Mouse (Mus musculus) kidney, embryonic 15.5 days (tissue): ENCODE data around the gene Tspan5. TPM values are rescaled to one million over a fixed set of nuclear protein-coding genes. Genes with fewer than 3 reads are reported as not detected.

Source experiments
- ATAC-seq: fragments of 200-750 bp; cut with Nextera tagmentation; replicated peaks from 2 replicates; pipeline ENCODE4 v1.8.0; 2017; ENCODE audit warnings: moderate TSS enrichment; ENCODE audit not compliant: low FRiP score
- H3K27ac ChIP-seq: fragments of 300-500 bp; sonication (generic); 2 replicates; pipeline ENCODE4 v1.5.1; 2015; ENCODE audit warnings: mild to moderate bottlenecking, inconsistent platforms
- H3K27me3 ChIP-seq: fragments of 300-500 bp; sonication (generic); 2 replicates; pipeline ENCODE4 v1.6.1; 2015; ENCODE audit warnings: inconsistent platforms
- H3K36me3 ChIP-seq: fragments of 300-500 bp; sonication (generic); 2 replicates; pipeline ENCODE4 v1.6.1; 2015; ENCODE audit warnings: inconsistent platforms
- H3K4me1 ChIP-seq: fragments of 300-500 bp; sonication (generic); 2 replicates; pipeline ENCODE4 v1.6.1; 2015; ENCODE audit warnings: inconsistent platforms
- H3K4me2 ChIP-seq: fragments of 300-500 bp; sonication (generic); 2 replicates; pipeline ENCODE4 v1.6.1; 2015; ENCODE audit warnings: moderate library complexity, mild to moderate bottlenecking, inconsistent platforms
- H3K4me3 ChIP-seq: fragments of 300-500 bp; sonication (generic); replicated peaks from 2 replicates; pipeline ENCODE4 v1.5.1; 2015; ENCODE audit warnings: mild to moderate bottlenecking, inconsistent platforms
- H3K9ac ChIP-seq: fragments of 300-500 bp; sonication (generic); 2 replicates; pipeline ENCODE4 v1.6.1; 2015; ENCODE audit warnings: mild to moderate bottlenecking, inconsistent platforms
- H3K9me3 ChIP-seq: fragments of 300-500 bp; sonication (generic); replicated peaks from 2 replicates; pipeline ENCODE4 v1.6.1; 2016; ENCODE audit warnings: inconsistent platforms
- WGBS: fragments of 180-500 bp; shearing (Covaris S2); methylation state at CpG from one replicate; pipeline ENCODE4 v1.1.7; 2015; ENCODE audit warnings: mixed read lengths; 5-methylcytosine and 5-hydroxymethylcytosine counted together
- polyA plus RNA-seq: library from polyadenylated mRNA; unstranded; fragments of >200 nt; fragmentation: Nextera tagmentation; extraction: Ambion mirVana; gene quantifications from 2 replicates; pipeline ENCODE4 v1.2.1, GENCODE M21; 2015

Gene Tspan5
- polyA plus RNA-seq, 1 experiment from 2014 or later, result 26.3 TPM

DNA sequence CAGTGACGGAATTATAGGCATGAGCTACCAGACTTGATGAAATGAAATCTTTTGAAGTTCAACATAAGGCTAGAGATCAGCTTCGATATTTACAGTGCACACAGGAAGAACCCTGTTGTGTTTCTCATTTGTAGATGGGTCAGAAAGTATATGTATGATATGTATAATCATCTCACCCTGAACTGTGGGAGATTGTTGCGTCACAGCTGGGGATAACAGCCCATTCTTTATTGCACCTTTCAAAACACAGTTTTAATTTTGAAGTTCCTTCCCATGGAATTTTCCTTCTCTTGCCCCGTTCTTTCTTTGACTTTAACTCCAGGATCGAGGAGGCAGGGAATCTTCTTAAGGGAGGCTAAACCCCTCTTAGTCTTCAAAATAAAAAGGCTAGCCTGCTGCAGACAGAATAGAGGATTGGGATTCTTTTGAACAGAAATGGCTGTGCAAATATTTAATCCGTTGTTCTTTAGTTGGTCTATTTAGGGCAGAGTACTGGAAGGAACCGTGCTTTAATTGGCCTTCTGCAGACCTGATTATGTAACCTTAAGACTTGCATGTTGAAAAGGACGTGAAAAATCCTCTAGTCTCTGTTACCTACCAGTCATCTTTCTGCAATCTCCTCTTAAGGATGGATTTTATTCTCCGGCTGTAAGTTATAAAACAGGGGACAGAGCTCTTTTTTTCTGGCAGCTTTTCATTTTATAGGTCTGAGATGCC is 18.1 kb downstream of the Tspan5 start:
- no peak for ATAC-seq
- WGBS, result 56% methylated on average over 9 of the region's 9 CpGs
- Histone ChIP-seq H3K27ac (0 out of 2 replicates have a peak overlapping the region, but pooled peaks have one; percentile 3), H3K27me3 (no peaks in the 10 kb centered on the region), H3K36me3 (no peaks in the 10 kb centered on the region), H3K4me3 (no peak overlapping the region), H3K9me3 (no peaks in the 10 kb centered on the region), H3K4me2 (no peak overlapping the region), H3K4me1 (0 out of 2 replicates have a peak, but pooled peaks cover 14% of the 10 kb centered on the region), H3K9ac (no peak overlapping the region)

DNA sequence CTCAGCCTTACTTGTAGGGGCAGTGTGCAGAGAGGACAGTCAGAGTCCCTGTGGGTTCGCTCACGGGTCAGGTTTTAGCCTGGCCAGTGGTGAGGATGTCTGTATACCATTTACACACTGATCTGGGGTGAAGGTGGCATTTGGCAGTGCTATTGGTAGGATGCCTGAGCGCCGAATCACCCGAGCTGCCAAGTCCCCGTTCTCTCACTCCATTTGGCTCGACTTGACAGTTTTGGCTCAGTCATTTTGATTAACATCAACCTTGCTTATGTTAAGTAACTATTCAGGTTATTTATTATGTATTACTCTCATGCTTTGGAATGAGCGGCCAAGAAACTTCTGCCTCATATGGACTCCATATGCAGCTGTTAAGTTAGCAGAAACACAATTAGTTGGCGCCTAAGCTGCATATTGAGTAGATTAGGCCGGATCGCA is 18.7 kb downstream of the Tspan5 start:
- 60% methylated on average over 11 of the region's 11 CpGs for WGBS
- no peak overlapping the region for H3K4me2 ChIP-seq
- H3K36me3 ChIP-seq, result no peaks in the 10 kb centered on the region
- no peak for ATAC-seq
- H3K4me1 ChIP-seq, result 0 out of 2 replicates have a peak, but pooled peaks cover 14% of the 10 kb centered on the region
- H3K27ac ChIP-seq, result 0 out of 2 replicates have a peak overlapping the region, but pooled peaks have one; percentile 3
- no peak overlapping the region for H3K9ac ChIP-seq
- H3K9me3 ChIP-seq, result no peaks in the 10 kb centered on the region
- H3K4me3 ChIP-seq, result no peak overlapping the region
- H3K27me3 ChIP-seq, result no peaks in the 10 kb centered on the region

DNA sequence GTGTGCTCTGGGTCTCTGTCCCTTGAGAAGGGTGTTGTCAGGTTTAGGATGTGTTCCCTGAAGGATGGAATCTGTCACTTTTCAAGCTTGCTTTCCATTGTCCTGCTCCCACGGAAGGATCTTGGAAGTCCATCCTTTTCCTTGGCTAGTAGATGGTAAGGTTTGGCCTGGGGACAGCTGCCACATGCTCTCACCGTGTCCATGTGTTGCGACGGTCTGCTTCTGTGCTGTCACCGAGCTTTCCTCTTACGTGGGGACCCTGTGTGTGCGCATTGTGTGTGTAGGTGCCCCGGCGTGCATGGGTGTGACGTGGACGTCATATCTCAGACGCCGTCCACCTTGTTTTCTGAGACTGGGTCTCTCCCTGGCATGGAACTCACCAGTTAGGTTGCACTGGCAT is 19.5 kb downstream of the Tspan5 start:
- no peaks in the 10 kb centered on the region for H3K27me3 ChIP-seq
- no peak overlapping the region for H3K4me2 ChIP-seq
- 91% methylated on average over 13 of the region's 13 CpGs for WGBS
- ATAC-seq, result no peak
- no peak overlapping the region for H3K27ac ChIP-seq
- no peak overlapping the region for H3K4me3 ChIP-seq
- H3K9me3 ChIP-seq, result no peaks in the 10 kb centered on the region
- peaks cover 15% of the 10 kb centered on the region; the same call in 1 of the 2 replicates for H3K4me1 ChIP-seq
- H3K9ac ChIP-seq, result no peak overlapping the region
- H3K36me3 ChIP-seq, result no peaks in the 10 kb centered on the region

DNA sequence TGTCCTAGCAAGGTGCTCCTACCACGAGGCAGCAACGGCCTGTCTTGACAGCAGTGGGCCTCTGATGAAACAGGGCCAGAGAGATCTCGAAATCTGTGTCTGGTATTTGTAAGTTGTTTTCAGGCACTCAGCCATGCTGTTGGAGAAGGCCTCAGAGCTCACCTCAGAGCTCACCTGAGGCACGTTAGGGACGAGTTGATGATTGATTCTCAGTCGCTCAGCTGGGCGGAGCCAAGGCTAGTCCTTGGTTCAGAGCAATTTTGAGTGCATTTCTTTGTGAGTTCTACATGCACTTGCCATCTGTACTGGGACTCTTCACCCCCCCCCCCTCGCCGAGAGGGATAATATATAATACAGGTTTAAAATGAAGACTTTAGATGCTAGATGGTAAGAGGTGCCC is 21.9 kb downstream of the Tspan5 start:
- no peak for ATAC-seq
- Histone ChIP-seq H3K27ac (no peak overlapping the region), H3K4me3 (no peak overlapping the region), H3K27me3 (no peaks in the 10 kb centered on the region), H3K4me1 (peaks cover 26% of the 10 kb centered on the region; the same call in 1 of the 2 replicates), H3K9me3 (no peaks in the 10 kb centered on the region), H3K36me3 (no peaks in the 10 kb centered on the region), H3K9ac (no peak overlapping the region), H3K4me2 (no peak overlapping the region)
- WGBS, result 86% methylated on average over 9 of the region's 9 CpGs

DNA sequence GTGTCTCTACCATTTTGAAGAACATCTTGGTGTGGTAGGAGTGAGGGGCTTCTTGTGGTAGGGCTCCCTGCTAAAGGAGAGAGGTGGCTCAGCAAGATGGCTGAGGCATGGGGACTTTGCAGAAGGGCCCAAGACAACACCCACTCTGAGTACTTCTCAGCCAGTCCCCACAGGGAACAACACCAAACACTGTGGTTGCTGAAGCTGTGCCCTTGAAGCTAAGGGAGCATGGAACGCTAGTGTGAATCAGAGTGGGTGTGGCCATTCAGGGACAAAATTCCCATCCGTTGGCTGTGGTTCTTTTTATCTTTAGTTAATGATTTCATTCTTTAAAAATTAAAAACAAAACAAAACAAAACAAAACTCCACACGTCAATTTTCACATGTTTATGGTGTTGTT is 22.8 kb downstream of the Tspan5 start:
- no peak for ATAC-seq
- Histone ChIP-seq H3K4me1 (peaks cover 27% of the 10 kb centered on the region; the same call in 1 of the 2 replicates), H3K27me3 (no peaks in the 10 kb centered on the region), H3K36me3 (no peaks in the 10 kb centered on the region), H3K27ac (no peak overlapping the region), H3K9me3 (no peaks in the 10 kb centered on the region), H3K4me3 (no peak overlapping the region), H3K9ac (no peak overlapping the region), H3K4me2 (no peak overlapping the region)
- WGBS, result 76% methylated on average over 3 of the region's 3 CpGs

DNA sequence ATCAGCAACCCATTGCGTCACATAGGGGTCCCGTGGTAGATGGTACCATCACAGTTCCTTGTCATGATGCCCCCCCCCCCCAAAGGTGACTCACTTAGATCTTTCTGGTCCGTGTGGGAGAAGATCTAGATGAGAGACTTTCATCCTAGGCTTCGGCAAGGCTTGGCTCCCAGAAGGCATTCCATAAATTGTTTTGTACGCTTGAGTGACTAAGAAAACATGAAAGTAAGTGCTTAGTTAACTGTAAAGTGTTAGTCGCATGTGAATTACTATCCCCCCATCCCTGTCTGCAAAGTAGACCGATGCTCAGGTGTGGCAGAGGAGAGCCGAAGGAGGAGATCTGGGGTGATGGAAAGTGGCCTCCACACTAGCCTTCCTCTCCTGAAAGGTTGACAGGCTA is 25.0 kb downstream of the Tspan5 start:
- Histone ChIP-seq H3K9ac (no peak overlapping the region), H3K4me2 (no peak overlapping the region), H3K36me3 (no peaks in the 10 kb centered on the region), H3K4me1 (peaks cover 18% of the 10 kb centered on the region; the same call in 1 of the 2 replicates), H3K4me3 (no peak overlapping the region), H3K9me3 (no peaks in the 10 kb centered on the region), H3K27me3 (no peaks in the 10 kb centered on the region), H3K27ac (no peak overlapping the region)
- WGBS, result 41% methylated on average over 8 of the region's 8 CpGs
- ATAC-seq, result peak; percentile 64

DNA sequence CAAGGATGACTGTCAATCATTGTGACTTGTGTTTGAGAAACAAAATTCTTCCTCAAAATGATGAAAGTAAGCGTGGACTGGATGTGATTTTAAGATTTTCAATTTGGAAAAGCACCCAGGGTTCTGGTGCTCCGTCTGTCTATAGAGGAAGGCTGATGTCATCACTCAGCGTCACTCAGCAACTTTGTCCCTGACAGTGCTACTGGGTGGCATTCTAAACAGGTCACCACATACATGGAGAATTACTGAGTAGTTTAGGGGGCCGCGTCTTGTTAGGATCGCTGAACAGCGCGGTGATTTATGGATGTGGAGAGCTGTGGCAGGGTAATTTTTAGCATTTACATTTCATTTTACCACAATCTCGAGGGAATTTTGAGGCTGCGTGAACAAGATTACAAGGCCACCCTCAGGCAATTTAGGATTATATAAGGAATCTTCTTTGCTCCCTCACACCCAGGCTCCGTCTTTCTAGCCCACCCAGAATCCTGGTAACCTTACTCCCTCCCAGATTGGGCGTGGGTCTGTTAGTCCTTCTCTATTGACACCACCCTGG is 26.6 kb downstream of the Tspan5 start:
- Histone ChIP-seq H3K9ac (no peak overlapping the region), H3K27me3 (no peaks in the 10 kb centered on the region), H3K27ac (no peak overlapping the region), H3K4me2 (no peak overlapping the region), H3K36me3 (no peaks in the 10 kb centered on the region), H3K4me3 (no peak overlapping the region), H3K9me3 (no peaks in the 10 kb centered on the region), H3K4me1 (peaks cover 19% of the 10 kb centered on the region; the same call in 1 of the 2 replicates)
- ATAC-seq, result no peak
- WGBS, result 69% methylated on average over 12 of the region's 12 CpGs

DNA sequence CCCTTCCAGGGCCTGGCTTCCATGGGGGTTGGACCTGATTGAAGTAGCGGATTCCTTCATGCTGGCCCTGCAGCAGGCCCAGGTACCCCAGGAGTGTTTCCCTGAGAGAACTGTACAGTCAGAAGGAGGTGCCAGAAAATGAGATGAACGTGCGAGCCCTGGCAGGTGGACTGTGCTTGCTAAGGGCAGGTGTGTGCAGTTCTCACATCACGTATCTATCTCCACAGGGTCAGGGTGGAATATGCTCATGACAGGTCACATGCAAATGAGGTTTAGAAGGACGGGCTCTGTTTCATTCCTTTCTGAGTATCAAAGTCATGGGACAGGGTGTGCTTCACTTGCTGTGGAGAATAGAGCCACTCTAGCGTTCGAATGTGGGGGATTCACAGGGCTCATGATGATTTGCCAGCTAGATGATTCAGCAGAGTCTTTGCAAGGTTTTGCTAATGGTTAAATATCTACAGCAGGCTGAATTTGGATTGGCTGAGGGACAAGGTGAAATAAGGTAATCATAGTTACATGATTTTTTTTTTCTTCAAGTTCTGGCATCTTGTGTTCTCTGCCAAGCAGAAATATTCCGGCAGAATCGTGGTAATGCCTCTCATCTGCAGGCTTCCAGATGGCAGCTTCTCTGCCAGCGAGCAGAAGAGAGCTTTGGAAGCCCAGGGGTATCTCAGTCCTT is 28.8 kb downstream of the Tspan5 start:
- no peak overlapping the region for H3K4me2 ChIP-seq
- H3K9ac ChIP-seq, result no peak overlapping the region
- peaks cover 36% of the 10 kb centered on the region for H3K4me1 ChIP-seq
- no peak overlapping the region for H3K4me3 ChIP-seq
- no peaks in the 10 kb centered on the region for H3K36me3 ChIP-seq
- no peaks in the 10 kb centered on the region for H3K9me3 ChIP-seq
- H3K27ac ChIP-seq, result no peak overlapping the region
- no peak for ATAC-seq
- 81% methylated on average over 10 of the region's 10 CpGs for WGBS
- no peaks in the 10 kb centered on the region for H3K27me3 ChIP-seq

DNA sequence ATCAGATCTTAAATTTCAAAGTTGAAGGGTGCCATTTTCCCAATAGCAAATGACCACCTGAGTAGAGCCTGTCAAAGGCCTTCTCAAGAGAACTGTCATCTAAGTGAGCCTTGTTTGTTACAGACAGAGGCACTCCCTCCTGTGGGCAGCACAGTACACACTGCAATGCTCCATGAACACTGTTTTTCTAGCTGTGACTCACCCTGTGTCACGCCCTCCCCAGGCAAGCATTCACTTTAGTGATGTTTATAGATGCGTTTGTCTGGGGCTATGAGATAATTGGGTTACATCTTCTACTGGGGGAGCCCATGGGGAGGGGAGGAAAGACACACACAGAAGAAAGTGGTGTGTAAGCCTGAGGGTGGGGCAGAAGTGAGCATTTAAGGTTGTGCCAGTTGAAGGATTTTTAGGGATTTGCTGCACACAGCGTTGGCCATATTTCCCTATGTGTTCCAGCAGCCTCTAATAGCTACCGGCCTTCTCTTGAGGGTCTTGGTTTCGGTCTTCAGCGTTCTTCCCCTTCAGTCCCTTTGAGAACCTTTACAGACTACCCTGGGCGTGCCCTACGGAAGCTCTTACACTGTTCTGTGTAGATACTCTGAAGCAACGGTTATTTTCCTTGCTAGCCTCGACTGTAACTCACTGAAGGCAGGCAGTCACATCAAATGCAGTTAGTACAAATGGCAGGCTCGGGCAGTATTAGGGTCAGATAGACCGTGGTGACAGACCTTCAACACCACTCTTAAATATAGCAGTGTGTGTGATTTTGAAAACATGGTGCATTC is 29.7 kb downstream of the Tspan5 start:
- no peak overlapping the region for H3K4me2 ChIP-seq
- 81% methylated on average over 12 of the region's 12 CpGs for WGBS
- peaks cover 39% of the 10 kb centered on the region for H3K4me1 ChIP-seq
- no peaks in the 10 kb centered on the region for H3K9me3 ChIP-seq
- peak; percentile 55; the same call in 1 of the 2 replicates for ATAC-seq
- H3K36me3 ChIP-seq, result no peaks in the 10 kb centered on the region
- H3K27ac ChIP-seq, result no peak overlapping the region
- no peak overlapping the region for H3K4me3 ChIP-seq
- H3K27me3 ChIP-seq, result no peaks in the 10 kb centered on the region
- H3K9ac ChIP-seq, result no peak overlapping the region

DNA sequence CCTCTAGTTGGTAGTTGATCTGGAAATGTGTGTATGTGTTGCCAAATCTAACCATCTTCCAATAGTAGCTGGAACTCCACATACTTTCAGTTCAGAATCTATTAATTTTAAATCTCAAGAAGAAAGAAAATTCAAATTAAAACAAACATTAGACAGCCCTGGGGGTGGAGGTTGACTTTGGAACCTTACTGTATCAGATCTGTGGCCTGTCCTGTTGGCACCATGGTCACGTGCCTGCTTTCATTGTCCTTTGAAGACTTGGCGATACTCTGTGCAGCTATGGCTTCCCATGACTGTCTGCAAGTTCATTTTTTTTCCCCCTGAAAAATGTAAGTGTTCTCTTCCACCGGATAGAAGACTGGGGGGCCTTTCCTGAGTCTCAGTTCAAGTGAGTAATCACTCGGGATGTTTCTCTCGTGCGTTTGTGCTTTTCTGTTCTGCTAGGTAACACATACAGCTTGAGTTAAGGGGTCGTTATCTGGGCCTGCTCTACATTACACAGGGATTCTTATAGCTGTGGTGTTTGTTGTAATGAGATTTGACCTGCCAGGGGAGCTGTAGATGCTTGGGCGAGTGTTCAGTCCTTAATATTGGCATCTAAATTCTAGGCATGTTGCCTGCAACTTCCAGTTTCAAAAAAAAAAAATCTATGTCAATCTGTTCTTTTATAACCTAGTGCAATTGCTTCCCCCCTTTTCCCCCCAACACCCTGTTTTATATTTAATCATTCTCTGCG is 32.0 kb downstream of the Tspan5 start:
- ATAC-seq, result no peak
- Histone ChIP-seq H3K4me2 (no peak overlapping the region), H3K9ac (no peak overlapping the region), H3K4me1 (peaks cover 41% of the 10 kb centered on the region), H3K4me3 (no peak overlapping the region), H3K9me3 (no peaks in the 10 kb centered on the region), H3K27me3 (no peaks in the 10 kb centered on the region), H3K36me3 (no peaks in the 10 kb centered on the region), H3K27ac (no peak overlapping the region)
- 61% methylated on average over 9 of the region's 9 CpGs for WGBS

DNA sequence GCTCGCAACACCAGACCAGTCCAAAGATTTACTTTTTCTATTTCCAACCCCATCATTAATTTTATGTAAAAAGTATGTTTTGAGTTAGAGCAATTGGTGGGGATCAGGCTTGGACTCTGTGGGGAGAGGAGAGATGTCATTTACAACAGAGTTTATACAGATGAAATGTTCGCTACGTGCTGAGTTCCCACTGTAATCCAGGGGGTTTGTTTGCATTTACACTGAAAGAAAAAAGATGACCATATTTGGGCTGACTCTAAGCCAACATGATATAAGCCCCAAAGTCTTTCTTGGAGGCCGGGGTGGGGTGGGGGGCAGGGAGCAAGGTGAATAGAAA is 32.6 kb downstream of the Tspan5 start:
- H3K27me3 ChIP-seq, result no peaks in the 10 kb centered on the region
- no peak overlapping the region for H3K4me2 ChIP-seq
- H3K36me3 ChIP-seq, result no peaks in the 10 kb centered on the region
- no peaks in the 10 kb centered on the region for H3K9me3 ChIP-seq
- 57% methylated on average over 4 of the region's 4 CpGs for WGBS
- no peak overlapping the region for H3K9ac ChIP-seq
- H3K27ac ChIP-seq, result no peak overlapping the region
- ATAC-seq, result no peak
- peaks cover 46% of the 10 kb centered on the region for H3K4me1 ChIP-seq
- H3K4me3 ChIP-seq, result no peak overlapping the region
